Mouse (Mus musculus) MEL (cell line): ENCODE data around the gene Uggt1. TPM values are rescaled to one million over a fixed set of nuclear protein-coding genes. Genes with fewer than 3 reads are reported as not detected.

Experiments
- DNase-seq: peaks from one replicate; pipeline ENCODE4 v3.0.0; 2011; ENCODE audit warnings: low read depth, low spot score
- H3K27ac ChIP-seq: 2 replicates; pipeline ENCODE4 v1.5.1; 2012; ENCODE audit warnings: low read depth, mild to moderate bottlenecking, control low read depth, low read length, moderate library complexity; ENCODE audit not compliant: control insufficient read depth
- H3K27me3 ChIP-seq, 2 experiments: fragments of 150-350 bp in 1 of 2; sonication (generic) in 1 of 2; 2 replicates each; pipeline ENCODE4 v1.6.1; 2012; ENCODE audit warnings: low read length in 2 of 2, mild to moderate bottlenecking in 2 of 2, improper control_type of control experiment in 1 of 2, moderate library complexity in 1 of 2; ENCODE audit not compliant: insufficient read depth in 2 of 2, control insufficient read depth in 1 of 2
- H3K36me3 ChIP-seq, 2 experiments: 2 replicates each; pipeline ENCODE4 v1.6.1; 2012 to 2014; ENCODE audit warnings: low read length in 2 of 2, improper control_type of control experiment in 1 of 2, inconsistent platforms in 1 of 2, mild to moderate bottlenecking in 1 of 2; ENCODE audit not compliant: insufficient read depth in 2 of 2, control insufficient read depth in 1 of 2
- H3K4me1 ChIP-seq, 2 experiments: fragments of 150-350 bp in 1 of 2; sonication (generic) in 1 of 2; 2 replicates each; pipeline ENCODE4 v1.6.1; 2012; ENCODE audit warnings: low read length in 2 of 2, improper control_type of control experiment in 1 of 2, mild to moderate bottlenecking in 1 of 2; ENCODE audit not compliant: insufficient read depth in 2 of 2, control insufficient read depth in 1 of 2
- H3K4me3 ChIP-seq, 2 experiments: fragments of 150-350 bp in 1 of 2; sonication (generic) in 1 of 2; 2 replicates each; pipeline ENCODE4 v1.5.1; 2012; ENCODE audit warnings: low read depth in 2 of 2, low read length in 2 of 2, mild to moderate bottlenecking in 2 of 2, moderate library complexity in 2 of 2, control low read depth in 1 of 2, improper control_type of control experiment in 1 of 2; ENCODE audit not compliant: control insufficient read depth in 1 of 2, insufficient read depth in 1 of 2
- H3K79me2 ChIP-seq: 2 replicates; pipeline ENCODE4 v1.6.1; 2012; ENCODE audit warnings: mild to moderate bottlenecking, low read length, moderate library complexity; ENCODE audit not compliant: control insufficient read depth, poor library complexity, insufficient read depth
- H3K9ac ChIP-seq: 2 replicates; pipeline ENCODE4 v1.6.1; 2012; ENCODE audit warnings: low read depth, mild to moderate bottlenecking, control low read depth, low read length, moderate library complexity; ENCODE audit not compliant: control insufficient read depth, poor library complexity, severe bottlenecking
- H3K9me3 ChIP-seq: fragments of 150-350 bp; sonication (generic); replicated peaks from 2 replicates; pipeline ENCODE4 v1.6.1; 2012; ENCODE audit warnings: mild to moderate bottlenecking, low read length, improper control_type of control experiment, moderate library complexity; ENCODE audit not compliant: insufficient read depth
- BHLHE40 ChIP-seq: IDR thresholded peaks from 2 replicates; pipeline ENCODE4 v1.6.1; 2012; ENCODE audit warnings: low read depth, mild to moderate bottlenecking, inconsistent platforms, low read length, improper control_type of control experiment, borderline replicate concordance
- CHD2 ChIP-seq: IDR thresholded peaks from 2 replicates; pipeline ENCODE4 v1.6.1; 2011; ENCODE audit warnings: low read length, improper control_type of control experiment
- CTCF ChIP-seq, 3 experiments: IDR thresholded peaks in 2 of 3; conservative IDR thresholded peaks in 1 of 3; 2 replicates each; pipeline ENCODE4 v1.5.1; 2011 to 2012; ENCODE audit warnings: low read length in 3 of 3, low read depth in 2 of 3, mild to moderate bottlenecking in 2 of 3, improper control_type of control experiment in 1 of 3, inconsistent platforms in 1 of 3, mixed read lengths in 1 of 3, moderate library complexity in 1 of 3; ENCODE audit not compliant: control insufficient read depth in 1 of 3, insufficient read depth in 1 of 3, poor library complexity in 1 of 3, severe bottlenecking in 1 of 3
- EP300 ChIP-seq, 2 experiments: IDR thresholded peaks; 2 replicates each; pipeline ENCODE4 v1.6.1; 2011; ENCODE audit warnings: improper control_type of control experiment in 2 of 2, low read length in 2 of 2, low read depth in 1 of 2, mild to moderate bottlenecking in 1 of 2
- ETS1 ChIP-seq: IDR thresholded peaks from 2 replicates; pipeline ENCODE4 v1.6.1; 2012; ENCODE audit warnings: low read depth, mild to moderate bottlenecking, inconsistent platforms, low read length, improper control_type of control experiment, moderate library complexity
- GATA1 ChIP-seq: IDR thresholded peaks from 2 replicates; pipeline ENCODE4 v1.6.1; 2011; ENCODE audit warnings: low read depth, low read length, improper control_type of control experiment
- HCFC1 ChIP-seq: IDR thresholded peaks from 2 replicates; pipeline ENCODE4 v1.6.1; 2012; ENCODE audit warnings: low read depth, mild to moderate bottlenecking, inconsistent platforms, low read length, improper control_type of control experiment, moderate library complexity
- MAX ChIP-seq: IDR thresholded peaks from 2 replicates; pipeline ENCODE4 v1.6.1; 2011; ENCODE audit warnings: low read length, improper control_type of control experiment
- MAZ ChIP-seq: IDR thresholded peaks from 2 replicates; pipeline ENCODE4 v1.6.1; 2012; ENCODE audit warnings: low read depth, mild to moderate bottlenecking, inconsistent platforms, low read length, improper control_type of control experiment
- MXI1 ChIP-seq: IDR thresholded peaks from 2 replicates; pipeline ENCODE4 v1.6.1; 2011; ENCODE audit warnings: mild to moderate bottlenecking, low read depth, low read length, improper control_type of control experiment
- MYB ChIP-seq: IDR thresholded peaks from 2 replicates; pipeline ENCODE4 v1.6.1; 2011; ENCODE audit warnings: mild to moderate bottlenecking, low read depth, low read length, improper control_type of control experiment
- MYC ChIP-seq: IDR thresholded peaks from 2 replicates; pipeline ENCODE4 v1.6.1; 2011; ENCODE audit warnings: low read depth, mild to moderate bottlenecking, low read length, improper control_type of control experiment, moderate library complexity
- NRF1 ChIP-seq: IDR thresholded peaks from 2 replicates; pipeline ENCODE4 v1.6.1; 2014; ENCODE audit warnings: low read depth, mild to moderate bottlenecking, inconsistent platforms, low read length, improper control_type of control experiment, moderate library complexity; ENCODE audit not compliant: poor library complexity, insufficient read depth, severe bottlenecking
- POLR2AphosphoS2 ChIP-seq: IDR thresholded peaks from 2 replicates; pipeline ENCODE4 v1.6.1; 2011; ENCODE audit warnings: low read length, improper control_type of control experiment
- POLR2AphosphoS5 ChIP-seq: IDR thresholded peaks from 2 replicates; pipeline ENCODE4 v1.6.1; 2012; ENCODE audit warnings: low read depth, borderline replicate concordance, mild to moderate bottlenecking, inconsistent platforms, low read length, moderate library complexity, mixed read lengths
- RCOR1 ChIP-seq: IDR thresholded peaks from 2 replicates; pipeline ENCODE4 v1.6.1; 2012; ENCODE audit warnings: low read depth, mild to moderate bottlenecking, inconsistent platforms, low read length, improper control_type of control experiment
- SIN3A ChIP-seq: IDR thresholded peaks from 2 replicates; pipeline ENCODE4 v1.6.1; 2012; ENCODE audit warnings: low read length, improper control_type of control experiment, inconsistent platforms
- SMC3 ChIP-seq: IDR thresholded peaks from 2 replicates; pipeline ENCODE4 v1.6.1; 2011; ENCODE audit warnings: low read depth, low read length, improper control_type of control experiment
- TBP ChIP-seq: IDR thresholded peaks from 2 replicates; pipeline ENCODE4 v1.8.0; 2011; ENCODE audit warnings: low read depth, low read length, improper control_type of control experiment
- TCF12 ChIP-seq: IDR thresholded peaks from 2 replicates; pipeline ENCODE4 v1.6.1; 2014; ENCODE audit warnings: low read depth, mild to moderate bottlenecking, inconsistent platforms, low read length, improper control_type of control experiment, moderate library complexity
- UBTF ChIP-seq: IDR thresholded peaks from 2 replicates; pipeline ENCODE4 v1.6.1; 2012; ENCODE audit warnings: low read depth, mild to moderate bottlenecking, inconsistent platforms, low read length, improper control_type of control experiment, moderate library complexity, borderline replicate concordance; ENCODE audit not compliant: insufficient read depth
- USF1 ChIP-seq: IDR thresholded peaks from 2 replicates; pipeline ENCODE4 v1.6.1; 2014; ENCODE audit warnings: low read depth, mild to moderate bottlenecking, inconsistent platforms, low read length, improper control_type of control experiment, moderate library complexity
- ZKSCAN1 ChIP-seq: IDR thresholded peaks from 2 replicates; pipeline ENCODE4 v1.6.1; 2012; ENCODE audit warnings: low read depth, mild to moderate bottlenecking, inconsistent platforms, low read length, improper control_type of control experiment, moderate library complexity
- ZMIZ1 ChIP-seq: IDR thresholded peaks from 2 replicates; pipeline ENCODE4 v1.6.1; 2012; ENCODE audit warnings: low read depth, mild to moderate bottlenecking, inconsistent platforms, low read length, improper control_type of control experiment, moderate library complexity
- ZNF384 ChIP-seq: IDR thresholded peaks from 2 replicates; pipeline ENCODE4 v1.6.1; 2012; ENCODE audit warnings: low read depth, mild to moderate bottlenecking, inconsistent platforms, low read length, improper control_type of control experiment
- polyA plus RNA-seq, 2 experiments: library from polyadenylated mRNA; stranded (reverse) in 1 of 2; unstranded in 1 of 2; fragments of >175 nt in 1 of 2; fragments of >200 nt in 1 of 2; gene quantifications; 2 replicates each; pipeline versions ENCODE4 v1.2.1 to v1.2.4; 2012; ENCODE audit warnings: low replicate concordance in 2 of 2, low read depth in 1 of 2; ENCODE audit not compliant: insufficient read length in 2 of 2, insufficient read depth in 1 of 2, missing spikeins in 1 of 2
- total RNA-seq: library from RNA; depleted of rRNA; stranded (reverse); fragments of 300-350 nt; gene quantifications from 2 replicates; pipeline ENCODE4 v1.2.3, GENCODE M21; 2012

The Uggt1 gene
- total and polyA plus RNA-seq, 3 experiments, result 33.8 to 98.3 (median 47.9) TPM

DNA sequence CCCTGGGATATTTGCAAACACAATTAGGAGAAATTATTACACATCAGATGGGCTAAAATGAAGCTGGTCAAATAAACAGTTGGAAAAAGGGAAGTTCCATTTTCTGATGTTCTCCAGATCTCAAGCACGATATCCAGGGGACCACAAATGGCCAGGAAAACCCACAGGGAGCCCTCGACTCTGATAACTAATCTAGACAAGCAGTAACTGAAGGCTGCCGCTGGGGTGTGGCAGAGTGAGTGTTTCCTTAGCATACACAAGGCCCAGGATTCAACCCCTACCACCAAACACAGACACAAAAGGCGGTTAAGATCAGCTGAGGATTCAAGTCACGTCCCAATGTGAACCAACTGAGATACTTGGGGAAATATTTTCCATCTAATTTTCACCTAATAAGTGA, 64.5 kb downstream of the Uggt1 start:
- no peak overlapping the region for H3K4me3 ChIP-seq
- H3K36me3 ChIP-seq, result peaks cover 13 to 26% of the 10 kb centered on the region in 2 experiments
- no peaks in the 10 kb centered on the region for H3K79me2 ChIP-seq
- TF ChIP-seq TBP, result no peak
- peak; percentile 20; the same call in 1 of the 2 replicates for TF ChIP-seq MAZ
- TF ChIP-seq EP300 (IDR thresholded peaks at IDR 0.05; ENCODE audit: low read depth in 1 of 2, low read length in 2 of 2), result peak; percentile 76 to 84
- peak; percentile 81 for TF ChIP-seq TCF12
- no peak for TF ChIP-seq UBTF
- TF ChIP-seq POLR2AphosphoS5, result no peak
- no peak for TF ChIP-seq NRF1
- TF ChIP-seq MXI1, result peak; percentile 50; the same call in 1 of the 2 replicates
- TF ChIP-seq MYB, result peak; percentile 68
- no peak for TF ChIP-seq ZMIZ1
- peak; percentile 84 for TF ChIP-seq GATA1
- no peak for TF ChIP-seq CHD2
- no peak for TF ChIP-seq ZKSCAN1
- TF ChIP-seq BHLHE40, result 0 out of 2 replicates have a peak, but pooled peaks have one; percentile 42
- TF ChIP-seq ETS1, result peak; percentile 71
- TF ChIP-seq SIN3A, result peak; percentile 80
- peak; percentile 83 for TF ChIP-seq RCOR1
- no peak for TF ChIP-seq MAX
- TF ChIP-seq USF1, result 0 out of 2 replicates have a peak, but pooled peaks have one; percentile 6
- peak; percentile 23; the same call in 1 of the 2 replicates for TF ChIP-seq SMC3
- TF ChIP-seq CTCF (IDR thresholded peaks at IDR 0.05 in 2 of 3, conservative IDR thresholded peaks at IDR 0.05 in 1 of 3; ENCODE audit: control insufficient read depth in 1 of 3, insufficient read depth in 1 of 3, low read depth in 2 of 3, low read length in 3 of 3, poor library complexity in 1 of 3, severe bottlenecking in 1 of 3), result peak in 2 of 3 experiments; percentile 27 to 37; a peak in 3 of 6 replicates
- no peak for TF ChIP-seq POLR2AphosphoS2
- no peak for TF ChIP-seq ZNF384
- 0 out of 2 replicates have a peak, but pooled peaks have one; percentile 44 for TF ChIP-seq HCFC1
- TF ChIP-seq MYC, result no peak
- H3K9ac ChIP-seq, result 0 out of 2 replicates have a peak overlapping the region, but pooled peaks have one; percentile 11
- H3K4me1 ChIP-seq, result peaks cover 6 to 10% of the 10 kb centered on the region in 2 experiments; a peak in 3 of 4 replicates
- peak; percentile 85 for DNase-seq
- H3K9me3 ChIP-seq, result no peaks in the 10 kb centered on the region
- no peaks in the 10 kb centered on the region for H3K27me3 ChIP-seq
- peak overlapping the region; percentile 61 for H3K27ac ChIP-seq
